Mouse (Mus musculus) frontal cortex, postnatal 25 days (tissue): ENCODE data around the gene Tex14.
"Not testable (repeated sequence)": the region's sequence is repeated elsewhere in the genome, so short reads cannot be mapped to it uniquely, and the experiment has no call there.

Source experiments
- DNase-seq, 2 experiments: peaks; one replicate each; pipeline ENCODE4 v3.0.0; 2022; ENCODE audit warnings: low spot score in 2 of 2

The Tex14 gene

DNA sequence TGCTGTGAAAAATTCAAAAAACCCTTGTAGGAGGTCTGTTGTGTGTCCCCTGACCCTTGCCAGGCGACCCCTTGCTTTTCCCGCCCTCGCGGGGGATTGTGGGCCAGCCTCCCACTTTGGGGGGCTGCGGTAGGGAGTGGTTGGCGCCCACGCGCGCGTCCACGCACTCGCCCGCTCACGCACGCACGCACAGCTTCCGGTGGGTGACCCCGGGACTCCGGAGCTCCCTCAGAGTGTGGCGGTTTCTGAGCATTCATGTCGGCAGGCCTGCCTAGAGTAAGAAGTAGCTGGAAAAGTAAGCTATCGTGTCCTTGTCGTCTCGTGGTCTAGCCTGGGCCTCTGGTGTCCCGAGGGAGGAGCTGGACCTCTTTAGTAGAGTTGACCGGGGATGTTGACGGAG is at the start of gene Tex14, which contains the start of gene Rad51c:
Gene Tex14 (plus strand): TSS at position 190 of the 400 bp plus-strand sequence.
Gene Rad51c (minus strand): TSS at position 79 of the 400 bp plus-strand sequence.
- peak in 1 of 2 experiments; percentile 19 for DNase-seq

GRCm38 (mm10) chr11:87357317-87358300 is 47.3 kb upstream of the Tex14 start:
- peak in 1 of 2 experiments; percentile 14 for DNase-seq

GRCm38 (mm10) chr11:87358331-87359261 is 46.3 kb upstream of the Tex14 start, which contains the start of gene Ppm1e:
Ppm1e (minus strand) TSS chr11:87359023.
- DNase-seq, result peak; percentile 58 to 72

DNA sequence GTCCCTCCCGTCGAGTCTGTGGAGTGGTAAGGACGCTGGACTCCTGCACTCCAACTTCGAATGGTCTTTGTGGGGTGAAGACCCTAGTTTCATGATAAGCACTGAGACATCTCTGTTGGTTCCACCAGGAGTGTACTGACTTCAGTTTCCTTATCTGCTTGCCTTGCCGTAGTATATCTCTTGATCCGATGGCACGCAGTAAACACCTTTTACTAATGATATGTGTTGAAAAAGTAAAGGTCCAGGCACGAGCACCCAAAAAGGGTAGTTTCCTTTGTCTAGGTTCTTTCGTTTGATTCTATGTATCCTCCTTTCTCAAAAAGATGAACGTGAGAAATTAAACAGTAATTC is 45.6 kb upstream of the Tex14 start:
- DNase-seq, result no peak

DNA sequence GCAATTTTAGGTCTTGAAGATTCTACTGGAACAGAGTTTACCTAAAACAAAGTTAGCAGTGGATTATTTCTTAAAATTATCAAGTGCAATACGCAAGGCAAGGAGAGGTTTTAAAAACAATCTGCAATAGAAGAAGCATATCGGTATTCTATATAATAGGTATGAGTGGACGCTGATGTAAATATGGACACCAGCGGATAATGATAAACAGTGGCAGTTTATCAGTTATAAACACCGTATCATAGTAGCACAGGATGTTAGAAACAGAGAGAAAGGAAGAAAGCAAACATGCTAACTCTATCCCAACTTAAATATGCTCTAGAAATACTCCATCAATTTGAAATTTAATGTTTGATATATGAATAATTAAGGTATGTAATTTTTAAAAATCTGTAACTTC is 39.7 kb upstream of the Tex14 start:
- no peak for DNase-seq

- no peak for DNase-seq
Observed at GRCm38 (mm10) chr11:87367061-87367460, 37.8 kb upstream of the Tex14 start.

DNA sequence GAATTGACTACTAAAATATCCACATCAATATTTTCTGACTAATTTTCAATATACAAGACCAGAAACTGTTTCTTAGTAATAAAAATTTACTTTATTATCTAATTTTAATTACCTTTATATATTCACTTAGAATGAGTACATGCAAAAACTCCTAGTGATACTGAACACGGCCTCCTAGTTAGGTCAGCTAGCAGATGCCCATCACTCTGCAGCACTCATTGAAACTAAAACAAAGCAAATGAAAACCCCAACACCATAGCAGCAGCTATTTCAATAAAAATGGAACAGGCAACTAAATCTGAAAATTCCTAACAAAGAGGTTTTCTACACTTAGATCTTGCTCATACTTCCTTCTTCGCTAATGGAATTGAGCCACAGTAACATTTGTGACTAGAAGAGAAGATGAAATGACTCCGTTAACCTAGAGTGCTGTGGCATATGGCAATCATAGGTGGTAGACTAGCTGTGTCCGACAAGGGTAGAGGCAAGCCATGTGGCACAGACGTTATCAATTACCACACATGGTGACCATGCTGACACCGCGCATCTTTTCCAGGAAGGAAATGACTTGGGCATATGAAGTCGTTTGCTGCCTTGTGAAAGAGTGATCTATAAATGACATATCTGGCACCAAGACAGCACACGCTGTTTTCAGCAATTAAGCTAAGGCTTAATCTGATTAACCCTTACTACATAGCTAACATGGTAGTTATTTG is 36.8 kb upstream of the Tex14 start:
- DNase-seq, result no peak

DNA sequence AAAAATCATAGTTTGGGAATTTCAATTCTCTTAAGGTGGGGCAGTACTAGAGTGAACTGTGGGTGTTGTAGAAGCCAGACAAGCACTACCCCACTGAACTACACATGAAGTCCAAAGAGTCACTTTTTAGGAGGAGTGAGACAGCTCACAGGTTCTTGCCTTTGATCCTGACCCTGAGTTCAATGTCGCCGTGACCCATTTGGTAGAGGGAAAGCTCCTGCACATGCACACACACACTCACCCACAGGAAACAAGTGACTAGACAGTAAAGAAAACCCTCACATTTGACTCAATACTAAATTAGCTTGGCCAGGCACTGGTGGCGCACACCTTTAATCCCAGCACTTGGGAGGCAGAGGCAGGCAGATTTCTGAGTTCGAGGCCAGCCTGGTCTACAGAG is 20.3 kb upstream of the Tex14 start:
- DNase-seq, result no peak

DNA sequence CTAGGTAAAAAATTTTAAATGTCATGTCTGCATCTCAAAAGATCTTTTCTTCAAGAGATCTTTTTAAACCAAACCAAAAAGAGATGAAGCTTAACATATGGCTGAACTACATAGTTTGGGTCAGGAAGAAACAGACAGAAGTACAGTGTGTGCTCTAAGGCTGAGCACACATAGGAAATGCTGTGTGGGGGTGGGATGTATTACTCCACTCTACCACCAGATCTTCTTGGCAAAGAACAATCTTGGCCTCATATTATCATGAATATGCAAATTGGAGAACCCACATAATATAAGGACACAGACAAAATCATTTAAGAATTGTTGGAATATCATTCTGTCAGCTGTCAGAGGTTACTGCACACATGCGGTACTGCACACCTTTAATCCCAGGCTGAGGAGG is 19.2 kb upstream of the Tex14 start:
- no peak for DNase-seq

DNA sequence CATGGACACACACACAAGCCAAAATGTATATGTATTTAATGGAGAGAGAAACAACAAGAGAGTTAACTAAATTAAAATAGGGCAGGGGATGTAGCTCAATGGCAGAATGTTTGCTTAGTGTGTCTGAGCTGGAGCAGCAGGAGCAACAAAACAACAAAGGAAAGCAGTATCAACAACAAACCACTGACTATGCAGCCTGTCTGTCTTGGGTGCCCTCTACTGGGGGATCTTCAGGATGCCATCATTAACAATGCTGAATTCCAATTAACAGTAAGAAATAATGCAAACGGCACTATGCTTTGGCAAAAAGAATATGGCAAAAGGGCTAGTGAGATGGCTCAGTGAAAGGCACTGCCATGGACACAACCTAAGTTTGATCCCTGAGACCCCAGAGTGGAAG is 11.0 kb upstream of the Tex14 start:
- DNase-seq, result peak; percentile 22 to 27

- no peak for DNase-seq
Observed at GRCm38 (mm10) chr11:87398402-87398801, 6.5 kb upstream of the Tex14 start.

DNA sequence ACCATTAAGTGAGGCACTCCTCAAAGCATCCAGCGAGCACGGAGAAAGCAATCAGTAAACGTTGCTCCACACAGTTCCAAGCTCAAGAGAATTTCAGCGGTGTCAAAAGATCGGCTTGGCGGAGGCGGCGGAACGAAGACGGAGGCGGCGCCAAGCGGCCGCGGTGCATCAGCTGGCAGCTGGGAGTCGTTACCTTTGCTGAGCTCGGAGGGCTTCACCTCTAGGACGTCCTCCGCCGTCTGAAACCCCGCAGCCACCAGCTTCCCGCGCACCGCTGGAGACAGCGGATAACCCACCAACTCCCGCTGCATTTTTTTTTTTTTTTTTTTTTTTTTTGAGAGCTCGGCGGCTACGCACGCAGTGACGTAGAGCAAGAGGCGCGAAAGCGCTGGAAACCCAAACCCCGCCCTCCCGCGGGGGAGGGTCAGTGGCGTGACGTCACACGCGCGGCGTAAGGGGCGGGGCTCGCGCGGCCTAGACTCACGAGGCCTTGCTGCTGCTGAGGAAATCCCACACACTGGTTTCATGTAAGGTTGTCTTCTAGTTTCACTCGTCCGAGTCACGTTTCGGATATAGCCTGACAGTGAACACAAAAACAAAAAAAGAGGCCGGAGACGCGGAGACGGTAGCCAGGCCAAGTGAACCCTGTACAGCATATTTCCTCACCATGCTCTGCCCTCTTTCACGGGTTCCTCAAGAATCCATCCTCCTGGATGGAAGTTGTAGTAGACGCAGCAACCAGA is 583 bp upstream of the Tex14 start:
- DNase-seq, result peak; percentile 87 to 91

DNA sequence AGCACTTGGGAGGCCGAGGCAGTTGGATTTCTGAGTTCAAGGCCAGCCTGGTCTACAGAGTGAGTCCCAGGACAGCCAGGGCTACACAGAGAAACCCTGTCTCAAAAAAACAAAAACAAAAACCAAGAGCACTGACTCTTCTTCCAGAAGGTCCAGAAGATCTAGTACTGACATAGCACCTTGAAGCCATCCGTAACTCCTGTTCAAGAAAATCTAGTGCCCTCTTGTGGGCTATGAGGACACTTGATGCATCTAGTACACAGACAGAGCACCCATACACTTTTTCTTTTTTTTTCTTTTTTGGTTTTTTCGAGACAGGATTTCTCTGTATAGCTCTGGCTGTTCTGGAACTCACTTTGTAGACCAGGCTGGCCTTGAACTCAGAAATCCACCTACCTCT is 8.5 kb downstream of the Tex14 start:
- DNase-seq, result not testable (repeated sequence)

GRCm38 (mm10) chr11:87416120-87416519 is 11.3 kb downstream of the Tex14 start:
- no peak for DNase-seq

DNA sequence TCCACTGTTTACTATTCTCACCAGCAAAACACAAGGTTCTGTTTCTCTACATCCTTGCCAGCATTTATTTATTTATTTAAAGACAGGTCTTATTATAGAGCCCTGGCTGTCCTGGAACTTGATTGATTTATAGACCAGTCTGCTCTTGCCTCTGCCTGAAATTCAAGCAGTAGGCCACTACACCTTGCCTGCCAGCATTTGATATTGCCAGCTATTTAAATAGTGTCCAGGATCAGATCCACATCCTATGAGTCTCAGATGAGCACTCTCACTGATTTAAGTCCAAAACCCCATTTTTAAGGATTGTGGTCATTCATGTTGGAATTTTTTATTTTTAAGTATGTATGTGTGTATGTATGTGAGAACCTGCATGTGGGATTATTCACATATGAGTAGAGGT is 16.0 kb downstream of the Tex14 start:
- no peak for DNase-seq

DNA sequence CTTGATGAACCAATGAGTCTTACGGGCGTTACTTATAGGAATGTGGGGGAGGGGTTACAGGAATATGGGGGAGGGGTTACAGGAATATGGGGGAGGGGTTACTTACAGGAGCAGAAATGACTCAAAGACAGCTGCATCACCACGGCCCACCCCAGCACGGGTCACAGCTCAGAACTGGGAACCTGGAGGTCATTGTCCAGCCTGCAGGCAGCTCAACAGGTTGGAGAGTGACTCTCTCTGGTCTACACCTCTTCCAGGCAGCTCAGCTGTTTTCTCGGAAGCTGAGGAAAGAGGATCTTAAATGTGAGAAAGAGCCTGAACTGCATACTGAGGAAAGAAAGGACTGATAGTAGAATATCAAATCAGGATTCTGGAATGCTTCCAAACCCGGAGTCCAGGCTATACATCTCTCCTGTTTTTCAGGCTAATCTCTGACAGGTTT is 16.9 kb downstream of the Tex14 start:
- no peak for DNase-seq

GRCm38 (mm10) chr11:87422511-87423340 is 17.9 kb downstream of the Tex14 start:
- DNase-seq, result peak; percentile 80 to 85

- no peak for DNase-seq
Observed at GRCm38 (mm10) chr11:87423551-87424325, 18.9 kb downstream of the Tex14 start.

DNA sequence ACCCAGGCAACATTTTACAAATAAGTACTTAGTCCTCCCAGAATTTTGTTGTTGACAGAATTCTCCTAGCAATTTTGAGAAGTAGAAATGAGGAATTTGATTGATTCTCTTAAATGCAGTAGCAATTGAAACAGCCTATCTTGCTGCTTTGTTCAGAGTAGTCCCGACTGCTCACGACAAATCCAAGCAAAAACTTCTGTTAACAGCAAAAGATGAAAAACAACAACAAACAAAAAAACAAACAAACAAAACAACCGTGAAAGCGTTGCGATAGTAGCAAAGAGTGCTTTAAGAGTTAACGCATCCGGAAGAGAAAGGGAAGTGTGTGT is 21.2 kb downstream of the Tex14 start:
- DNase-seq, result no peak
